Mouse (Mus musculus): ENCODE data around the gene Slc22a7.
A peak's percentile ranks its signal among the peaks of the same experiment; 100 is the strongest.

Gene Slc22a7

DNA sequence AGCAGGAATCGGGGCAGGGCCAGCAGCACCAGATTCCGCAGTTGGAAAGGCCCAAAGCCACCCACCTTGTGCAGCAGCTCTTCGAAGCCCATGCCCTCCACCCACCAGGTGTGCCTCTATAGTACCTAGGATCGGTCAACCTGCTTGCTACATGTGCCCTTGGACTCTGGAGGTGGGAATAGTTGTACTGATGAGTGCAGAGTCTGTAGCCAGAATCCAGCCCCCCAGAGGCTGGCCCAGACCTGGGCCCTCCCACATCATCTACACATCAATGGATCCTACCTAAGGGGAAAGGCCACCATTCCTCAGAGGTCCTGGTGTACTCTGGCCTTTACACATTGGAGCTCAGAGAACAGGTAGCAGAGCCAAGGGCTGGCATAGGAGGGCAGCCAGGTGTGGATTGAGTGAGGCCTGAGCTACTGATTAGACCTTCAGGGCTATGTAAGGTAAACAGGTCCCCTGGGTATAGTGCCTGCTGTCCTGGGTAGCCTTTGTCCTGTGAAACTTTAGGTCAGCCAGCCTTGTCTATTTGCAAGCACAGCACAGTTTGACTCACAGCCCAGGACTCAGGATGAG is at the start of gene Slc22a7:
TSS of gene Slc22a7 (minus strand) at position 160 of the 576 bp plus-strand sequence.
- no peak for DNase-seq (ENCODE audit: low spot score in 2 of 2)

DNA sequence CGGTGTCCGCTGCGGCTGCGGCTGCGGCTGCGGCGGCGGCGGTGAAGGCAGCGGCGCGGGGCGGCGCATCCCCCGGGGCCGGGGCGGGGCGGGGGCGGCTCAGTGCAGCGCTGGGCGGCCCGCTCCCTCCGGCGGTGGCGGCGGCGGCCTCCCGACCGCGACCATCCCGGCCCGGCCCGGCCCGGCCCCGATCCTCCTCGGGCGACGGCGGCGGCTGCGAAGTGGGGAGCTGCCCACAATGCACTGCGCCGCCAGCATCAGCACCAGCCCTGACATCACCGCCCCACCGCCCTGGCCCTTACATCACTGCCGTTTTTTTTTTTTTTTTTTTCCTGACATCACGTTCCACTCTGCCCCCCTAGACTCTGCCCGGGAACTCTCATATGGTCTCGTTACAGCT is 49.2 kb upstream of the Slc22a7 start, which contains the start of gene Ttbk1:
TSS of gene Ttbk1 (minus strand) at position 245 of the 400 bp plus-strand sequence.
- DNase-seq (ENCODE audit: low spot score in 2 of 2), result no peak

DNA sequence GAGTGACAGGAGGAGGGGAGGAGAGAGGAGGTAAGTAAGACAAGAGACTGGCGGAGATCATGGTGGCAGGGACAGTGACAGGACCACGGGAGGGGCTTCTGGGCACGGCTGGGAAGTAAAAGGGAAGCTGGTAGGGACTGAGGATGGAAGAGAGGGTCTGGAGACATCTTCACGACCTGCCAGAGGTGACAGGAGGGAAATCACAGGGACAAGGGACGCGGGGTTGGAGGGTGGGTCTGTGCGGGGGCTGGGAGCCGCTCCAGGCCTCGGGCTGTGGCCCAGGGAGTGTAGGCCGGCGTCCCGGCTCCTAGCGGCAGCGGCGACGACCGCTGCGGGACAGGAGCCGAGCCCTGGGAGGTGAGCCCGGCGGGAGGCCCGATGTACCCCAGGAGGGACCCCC is 48.7 kb upstream of the Slc22a7 start:
- DNase-seq (ENCODE audit: low spot score in 2 of 2), result no peak

DNA sequence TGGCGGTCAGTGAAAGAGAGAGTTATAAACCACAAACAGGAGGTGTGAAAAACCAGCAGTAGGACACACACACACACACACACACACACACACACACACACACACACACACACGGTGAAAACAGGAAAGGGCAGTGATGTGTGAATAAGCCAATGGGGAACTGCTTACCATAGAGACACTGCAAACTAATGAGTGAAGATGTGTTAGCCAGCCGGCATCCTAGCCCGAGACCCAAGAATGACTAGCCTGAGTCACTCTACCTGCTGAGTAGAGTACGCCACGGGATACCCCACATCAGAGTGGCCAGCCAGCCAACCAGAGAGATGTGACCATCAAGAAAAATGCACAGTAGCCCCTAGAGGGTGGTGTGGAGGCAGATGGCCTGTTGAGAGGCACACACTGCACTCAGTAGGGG is 46.2 kb upstream of the Slc22a7 start:
- DNase-seq (ENCODE audit: low spot score in 2 of 2), result no peak

GRCm38 (mm10) chr17:46484021-46484431 is 45.8 kb upstream of the Slc22a7 start:
- no peak for DNase-seq (ENCODE audit: low spot score in 2 of 2)

DNA sequence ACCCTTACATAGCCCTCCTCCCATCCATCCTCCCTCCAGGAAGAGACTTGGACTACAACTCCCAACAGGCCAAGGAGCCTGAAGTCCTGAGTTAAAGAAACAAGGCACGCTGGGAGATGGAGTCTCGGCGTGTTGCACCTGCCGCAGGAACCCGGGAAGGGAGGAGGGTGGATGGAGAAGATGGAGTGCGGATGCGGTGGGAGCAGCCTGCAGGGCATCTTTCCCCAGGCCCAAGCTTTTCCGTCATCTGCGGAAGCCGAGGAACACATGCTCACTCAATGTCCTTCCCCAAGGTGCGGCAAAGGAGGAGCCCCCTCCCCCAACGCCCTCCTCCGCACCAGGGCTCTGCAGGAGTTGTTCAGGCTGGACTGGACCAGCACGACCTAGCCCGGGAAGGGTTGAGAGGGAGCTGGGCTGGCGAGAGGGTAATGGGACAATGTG is 45.3 kb upstream of the Slc22a7 start:
- DNase-seq (ENCODE audit: low spot score in 2 of 2), result no peak

- no peak for DNase-seq (ENCODE audit: low spot score in 2 of 2)
Measured at GRCm38 (mm10) chr17:46477286-46477685, 39.0 kb upstream of the Slc22a7 start.

DNA sequence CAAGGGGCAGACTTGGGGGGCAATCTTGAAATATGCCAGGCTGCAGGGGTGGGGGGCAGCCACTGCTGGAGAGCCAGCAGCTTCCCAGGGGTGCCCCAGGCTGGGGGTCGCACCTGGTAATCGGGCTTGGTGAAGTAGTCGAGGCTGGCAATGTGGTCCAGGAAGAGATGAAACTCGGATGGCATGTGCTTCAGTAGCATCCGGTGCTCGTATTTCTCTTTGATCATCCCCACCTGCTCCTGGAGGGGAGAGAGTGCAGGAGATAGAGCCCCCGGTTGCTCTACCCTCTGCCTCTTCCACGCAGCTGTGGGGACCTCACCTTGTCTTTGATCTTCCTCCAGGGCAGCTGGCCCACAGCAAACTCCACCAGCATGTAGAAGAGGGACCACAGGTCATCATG is 38.3 kb upstream of the Slc22a7 start:
- no peak for DNase-seq (ENCODE audit: low spot score in 2 of 2)

DNA sequence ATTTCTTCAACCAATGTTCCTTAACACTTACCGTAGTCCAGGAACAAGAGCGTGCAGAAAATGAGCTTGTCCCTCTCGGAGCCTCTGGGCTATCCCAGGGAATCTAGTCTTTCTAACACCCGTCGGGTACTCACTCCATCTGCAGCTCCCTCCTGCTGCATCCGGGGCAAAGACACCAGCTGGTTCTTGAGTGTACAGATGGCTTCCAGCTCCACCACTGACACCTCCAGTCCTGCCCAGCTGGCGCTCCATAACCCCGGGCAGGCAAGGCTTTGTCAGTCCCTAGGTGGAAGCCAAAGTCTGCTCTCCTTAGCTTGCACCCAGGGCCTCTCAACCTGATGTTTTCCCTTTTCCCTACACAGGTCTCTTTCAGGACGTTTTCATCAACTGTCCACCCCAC is 29.6 kb upstream of the Slc22a7 start:
- DNase-seq (ENCODE audit: low spot score in 2 of 2), result no peak

DNA sequence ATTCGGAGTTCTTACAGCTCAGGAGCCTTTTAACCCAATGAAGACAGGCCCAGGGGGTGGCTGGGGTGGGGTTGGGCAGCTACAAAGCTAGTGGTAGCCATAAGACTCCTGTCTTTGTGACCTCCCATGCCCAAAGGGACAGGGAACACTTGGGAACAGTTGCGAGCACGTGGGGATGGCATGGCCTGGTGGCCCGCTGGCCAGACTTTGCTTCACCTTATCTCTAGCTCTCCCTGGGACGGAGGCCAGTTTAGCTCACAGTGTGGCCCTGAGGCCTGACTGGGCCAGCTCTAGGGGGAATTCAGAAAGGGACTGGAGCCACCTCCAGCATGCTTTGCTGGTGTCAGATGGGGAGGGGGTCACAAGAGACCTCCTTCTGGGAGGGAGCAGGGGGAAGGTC is 24.0 kb upstream of the Slc22a7 start:
- DNase-seq (ENCODE audit: low spot score in 2 of 2), result no peak

- no peak for DNase-seq (ENCODE audit: low spot score in 2 of 2)
Measured at GRCm38 (mm10) chr17:46461347-46461746, 23.1 kb upstream of the Slc22a7 start.

DNA sequence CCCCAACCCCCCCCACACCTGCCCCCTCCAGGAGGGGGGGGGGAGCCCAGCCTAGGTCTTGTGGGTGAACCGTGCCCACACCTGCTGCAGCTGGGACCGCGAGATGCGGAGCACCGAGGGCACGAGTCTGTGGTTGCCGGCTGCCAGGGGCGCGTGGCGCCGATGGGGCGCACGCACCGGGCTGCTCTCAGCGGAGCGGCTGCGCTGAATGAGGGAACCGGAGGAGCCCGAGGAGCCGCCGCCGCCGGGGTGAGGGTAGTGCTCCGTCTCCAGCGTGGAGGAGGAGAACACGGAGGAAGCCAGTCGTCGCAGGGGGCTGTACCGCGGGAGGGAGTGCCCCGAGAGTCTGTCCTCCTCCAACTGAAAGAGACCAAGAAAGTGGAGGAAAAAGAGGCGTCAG is 22.4 kb upstream of the Slc22a7 start:
- DNase-seq (ENCODE audit: low spot score in 2 of 2), result no peak

DNA sequence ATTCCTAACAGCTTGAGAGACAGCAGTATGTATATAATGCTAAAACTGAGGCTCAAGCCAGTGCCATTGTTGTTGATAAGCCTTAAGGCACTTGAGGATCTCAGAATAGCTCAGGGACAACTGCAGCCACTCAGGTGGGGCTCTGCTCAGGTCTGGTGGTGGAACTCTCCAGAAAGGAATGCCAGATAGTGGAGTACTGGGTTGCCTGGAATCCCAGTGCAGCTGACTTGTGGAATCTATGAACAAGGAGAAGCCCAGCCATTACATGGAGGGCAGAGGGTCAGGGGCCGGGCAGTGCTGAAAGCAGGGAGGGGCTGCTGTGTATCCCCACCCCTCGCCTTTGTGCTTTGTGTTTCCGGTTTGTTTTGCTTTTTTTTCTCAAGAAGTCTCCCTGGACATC is 20.2 kb upstream of the Slc22a7 start:
- DNase-seq (ENCODE audit: low spot score in 2 of 2), result no peak

- peak; percentile 49 to 78 for DNase-seq (ENCODE audit: low spot score in 2 of 2)
Measured at GRCm38 (mm10) chr17:46457791-46458190, 19.5 kb upstream of the Slc22a7 start.

- no peak for DNase-seq (ENCODE audit: low spot score in 2 of 2)
Measured at GRCm38 (mm10) chr17:46455110-46455691, 16.9 kb upstream of the Slc22a7 start.

DNA sequence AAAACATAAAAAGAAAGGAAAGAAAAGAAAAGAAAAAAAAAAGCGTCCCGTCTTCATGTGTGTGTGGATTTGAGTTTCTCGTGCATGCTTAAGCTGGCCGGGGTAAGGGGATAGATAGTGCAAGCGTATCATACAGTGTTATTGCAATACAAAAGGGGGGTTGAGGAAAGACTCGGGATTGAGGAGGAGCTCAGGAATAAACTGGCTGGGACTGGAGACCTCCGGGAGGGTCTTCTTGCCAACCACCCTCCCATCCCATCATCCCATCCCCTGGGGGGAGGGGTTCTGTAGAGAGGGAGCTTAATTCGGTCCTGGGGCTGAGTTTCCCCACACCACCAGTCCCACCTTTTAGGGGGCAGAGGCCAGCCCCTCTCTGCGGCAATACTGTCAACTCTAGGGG is 16.3 kb upstream of the Slc22a7 start:
- DNase-seq (ENCODE audit: low spot score in 2 of 2), result no peak

GRCm38 (mm10) chr17:46453970-46454411 is 15.7 kb upstream of the Slc22a7 start:
- no peak for DNase-seq (ENCODE audit: low spot score in 2 of 2)

- no peak for DNase-seq (ENCODE audit: low spot score in 2 of 2)
Measured at GRCm38 (mm10) chr17:46453302-46453948, 15.2 kb upstream of the Slc22a7 start.

DNA sequence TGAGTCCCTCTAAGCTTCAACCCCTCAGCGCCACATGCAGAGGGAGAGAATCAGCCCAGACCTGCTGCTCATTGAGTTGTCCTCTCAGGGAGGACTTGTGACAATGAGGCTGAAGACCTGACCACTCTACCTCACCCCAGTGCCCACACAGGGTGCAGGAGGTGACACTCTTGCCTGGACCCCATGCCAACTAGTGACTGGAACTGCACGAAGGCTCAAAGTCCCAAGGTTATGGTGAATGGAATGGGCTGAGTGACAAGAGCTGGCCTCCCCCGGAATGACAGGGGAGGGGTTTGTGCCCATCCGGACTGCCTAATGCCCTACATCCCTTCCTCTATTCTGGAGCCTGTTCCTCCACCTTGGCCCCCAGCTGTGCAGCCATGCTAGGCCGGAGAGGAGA is 14.4 kb upstream of the Slc22a7 start:
- DNase-seq (ENCODE audit: low spot score in 2 of 2), result no peak

DNA sequence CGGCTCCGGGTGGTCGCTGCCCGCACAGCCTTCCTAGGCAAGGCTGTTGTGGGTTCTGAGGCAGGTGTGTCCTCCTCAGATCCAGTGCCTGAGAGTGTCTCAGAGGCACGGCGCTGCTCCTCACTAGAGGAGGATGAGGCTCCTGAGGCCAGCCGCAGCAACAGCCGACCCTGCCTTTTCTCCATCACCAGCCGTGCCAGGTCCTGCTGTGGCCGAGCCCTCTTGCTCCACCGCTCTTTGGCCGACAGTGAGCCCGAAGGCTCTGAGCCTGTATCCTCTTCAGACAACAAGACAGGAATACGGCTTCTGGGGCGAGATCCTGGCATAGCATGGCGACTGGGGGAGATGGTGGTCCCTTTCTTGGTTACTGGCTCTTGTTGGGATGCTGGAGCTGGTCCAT is 8.0 kb upstream of the Slc22a7 start:
- DNase-seq (ENCODE audit: low spot score in 2 of 2), result peak in 1 of 2 experiments; percentile 57

DNA sequence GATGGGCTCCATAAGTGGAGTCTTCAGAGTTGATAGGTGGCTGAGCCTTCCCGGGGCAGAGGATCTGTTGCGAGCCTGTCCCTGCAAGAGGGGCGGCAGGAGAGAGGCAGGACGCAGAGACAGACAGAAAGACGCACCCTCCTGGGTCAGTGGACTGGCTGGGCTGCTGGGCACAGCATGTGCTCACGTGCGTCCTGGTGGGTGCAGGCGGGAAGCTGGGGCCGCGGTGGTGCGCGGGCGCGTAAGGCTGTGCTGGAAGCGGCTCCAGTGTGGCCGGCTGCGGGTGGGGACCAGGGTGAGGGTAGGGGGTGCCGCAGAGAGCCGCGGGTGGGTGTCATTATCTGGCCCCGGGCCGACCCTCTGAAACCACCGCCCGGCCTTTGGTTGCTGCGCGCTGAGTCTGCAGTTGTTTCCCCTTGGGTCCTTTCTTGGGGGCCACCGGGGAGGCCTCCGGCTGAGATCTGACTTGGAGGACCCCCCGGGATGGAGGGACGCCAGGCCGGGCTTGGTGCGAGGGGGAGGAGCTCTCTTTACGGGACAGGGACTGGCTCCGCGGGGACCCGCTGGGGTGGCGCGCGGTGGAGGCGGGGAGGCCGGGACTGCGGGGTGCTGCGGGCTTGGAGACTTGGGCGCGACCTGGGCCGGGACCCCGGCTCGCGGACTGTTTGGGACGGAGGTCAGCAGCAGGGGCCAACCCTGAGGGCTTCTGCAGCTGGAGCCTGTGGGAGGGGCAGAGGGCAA is 6.8 kb upstream of the Slc22a7 start:
- no peak for DNase-seq (ENCODE audit: low spot score in 2 of 2)

DNA sequence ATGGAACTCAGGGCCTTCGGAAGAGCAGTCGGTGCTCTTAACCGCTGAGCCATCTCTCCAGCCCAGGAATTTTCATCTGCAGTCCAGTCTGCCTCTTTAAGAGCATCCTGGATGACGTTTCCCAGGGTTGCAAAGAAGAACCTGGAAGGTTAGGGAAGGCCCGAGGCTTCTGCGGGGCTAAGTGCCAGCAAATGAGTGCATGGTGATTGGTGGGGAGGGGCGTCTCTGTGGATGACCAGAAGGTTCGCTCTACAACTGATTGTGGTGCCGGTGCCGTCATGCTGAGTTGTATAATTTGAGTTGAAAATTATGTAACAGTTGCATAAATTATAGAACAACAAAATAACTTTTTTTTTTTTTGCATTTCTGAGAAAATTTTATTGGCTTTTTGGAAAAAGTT is 919 bp upstream of the Slc22a7 start:
- no peak for DNase-seq (ENCODE audit: low spot score in 2 of 2)

All from spleen, postnatal 4 days (tissue).